Mouse (Mus musculus): Measurements from ENCODE around the gene Atp13a5. TPM values are rescaled to one million over a fixed set of nuclear protein-coding genes. Genes with fewer than 3 reads are reported as not detected.

Atp13a5 gene
- polyA plus RNA-seq, 1 experiment from 2014 or later, result not detected

GRCm38 (mm10) chr16:29192911-29193310, 185.6 kb downstream of the Atp13a5 start:
- ATAC-seq (ENCODE audit: low read depth), result no peak
- Histone ChIP-seq H3K9me3 (ENCODE audit: control insufficient read depth, low read length) (no peaks in the 10 kb centered on the region), H3K27ac (ENCODE audit: low read length) (no peak overlapping the region), H3K4me2 (ENCODE audit: low read depth, low read length) (no peak overlapping the region), H3K36me3 (ENCODE audit: control insufficient read depth, insufficient read depth, low read length) (no peaks in the 10 kb centered on the region), H3K27me3 (ENCODE audit: control insufficient read depth, insufficient read depth, low read depth, low read length) (no peaks in the 10 kb centered on the region), H3K4me3 (ENCODE audit: low read length) (no peak overlapping the region), H3K4me1 (replicated peaks; ENCODE audit: control insufficient read depth, insufficient read depth, low read length) (no peaks in the 10 kb centered on the region), H3K9ac (ENCODE audit: low read length) (no peak overlapping the region)
- 39% methylated on average over 5 of the region's 5 CpGs for WGBS

Other genes with a start within 250 kb of the Atp13a5 start
- gene Hrasls, start 169.0 kb downstream of the Atp13a5 start, polyA plus RNA-seq (2015; fragmentation: Nextera tagmentation; extraction: Ambion mirVana), result 0.23 and 0.41 TPM in 2 replicates
- 1.4 and 2.4 TPM in 2 replicates for gene Atp13a4, start 166.1 kb upstream of the Atp13a5 start, polyA plus RNA-seq (2015; fragmentation: Nextera tagmentation; extraction: Ambion mirVana)
- 29.6 and 31.4 TPM in 2 replicates for gene Opa1, start 200.6 kb upstream of the Atp13a5 start, polyA plus RNA-seq (2015; fragmentation: Nextera tagmentation; extraction: Ambion mirVana)

Measured in lung, embryonic 16.5 days (tissue).